Mouse (Mus musculus) embryonic facial prominence, embryonic 13.5 days (tissue): ENCODE measurements around the gene Myadm. TPM values are rescaled to one million over a fixed set of nuclear protein-coding genes. Genes with fewer than 3 reads are reported as not detected.
A peak's percentile ranks its signal among the peaks of the same experiment; 100 is the strongest.
"Not testable (repeated sequence)": the region's sequence is repeated elsewhere in the genome, so short reads cannot be mapped to it uniquely, and the experiment has no call there.

Experiments
- ATAC-seq: fragments of 200-750 bp; cut with Nextera tagmentation; 2 replicates; pipeline ENCODE4 v1.8.0; 2017; ENCODE audit warnings: low read depth; ENCODE audit not compliant: insufficient number of reproducible peaks, insufficient read depth, low FRiP score, low TSS enrichment
- H3K27ac ChIP-seq: fragments of 300-500 bp; sonication (generic); 2 replicates; pipeline ENCODE4 v1.5.1; 2015; ENCODE audit warnings: moderate library complexity, mild to moderate bottlenecking, inconsistent platforms
- H3K27me3 ChIP-seq: fragments of 300-500 bp; sonication (generic); 2 replicates; pipeline ENCODE4 v1.6.1; 2015; ENCODE audit warnings: mild to moderate bottlenecking, inconsistent platforms
- H3K36me3 ChIP-seq: fragments of 300-500 bp; sonication (generic); 2 replicates; pipeline ENCODE4 v1.6.1; 2015; ENCODE audit warnings: mild to moderate bottlenecking, inconsistent platforms
- H3K4me1 ChIP-seq: fragments of 300-500 bp; sonication (generic); 2 replicates; pipeline ENCODE4 v1.6.1; 2015; ENCODE audit warnings: inconsistent platforms
- H3K4me2 ChIP-seq: fragments of 300-500 bp; sonication (generic); 2 replicates; pipeline ENCODE4 v1.6.1; 2015; ENCODE audit warnings: moderate library complexity, mild to moderate bottlenecking, inconsistent platforms
- H3K4me3 ChIP-seq: fragments of 300-500 bp; sonication (generic); 2 replicates; pipeline ENCODE4 v1.5.1; 2015; ENCODE audit warnings: mild to moderate bottlenecking, inconsistent platforms
- H3K9ac ChIP-seq: fragments of 300-500 bp; sonication (generic); 2 replicates; pipeline ENCODE4 v1.6.1; 2015; ENCODE audit warnings: mild to moderate bottlenecking, inconsistent platforms
- H3K9me3 ChIP-seq: fragments of 300-500 bp; sonication (generic); 2 replicates; pipeline ENCODE4 v1.6.1; 2016; ENCODE audit warnings: inconsistent platforms
- WGBS: fragments of 180-500 bp; shearing (Covaris S2); methylation state at CpG from one replicate; pipeline ENCODE4 v1.1.7; 2015; ENCODE audit warnings: mixed read lengths; 5-methylcytosine and 5-hydroxymethylcytosine counted together
- polyA plus RNA-seq: library from polyadenylated mRNA; unstranded; fragments of >200 nt; fragmentation: Nextera tagmentation; extraction: Ambion mirVana; gene quantifications from 2 replicates; pipeline ENCODE4 v1.2.1, GENCODE M21; 2015

Myadm gene
- polyA plus RNA-seq, 1 experiment from 2014 or later: 43.3 TPM

GRCm38 (mm10) chr7:3291764-3292163 lies 2.9 kb downstream of the Myadm start:
- Histone ChIP-seq H3K4me2 (peak overlapping the region; percentile 75), H3K9ac (no peak overlapping the region)
- 65% methylated on average over 3 of the region's 3 CpGs for WGBS

GRCm38 (mm10) chr7:3292271-3292670 lies 3.4 kb downstream of the Myadm start:
- H3K9ac ChIP-seq, H3K27me3 ChIP-seq, H3K9me3 ChIP-seq, ATAC-seq: not testable (repeated sequence)
- H3K4me2 ChIP-seq: peak overlapping the region; percentile 75
- H3K4me3 ChIP-seq: peak overlapping the region; percentile 43
- H3K27ac ChIP-seq: peak overlapping the region; percentile 68; the same call in 1 of the 2 replicates
- peaks cover 45% of the 10 kb centered on the region for H3K4me1 ChIP-seq
- peaks cover 20% of the 10 kb centered on the region for H3K36me3 ChIP-seq
- 77% methylated on average over 12 of the region's 12 CpGs for WGBS

More at GRCm38 (mm10) chr7:3291764-3292163, 2.9 kb downstream of the Myadm start:
- Histone ChIP-seq H3K4me3 (no peak overlapping the region), H3K27me3 (no peaks in the 10 kb centered on the region), H3K27ac (peak overlapping the region; percentile 68; the same call in 1 of the 2 replicates), H3K4me1 (peaks cover 45% of the 10 kb centered on the region), H3K9me3 (no peaks in the 10 kb centered on the region), H3K36me3 (peaks cover 15% of the 10 kb centered on the region)
- ATAC-seq: no peak

- Histone ChIP-seq H3K4me2 (peak overlapping the region; percentile 75), H3K9me3 (no peaks in the 10 kb centered on the region), H3K4me1 (peaks cover 45% of the 10 kb centered on the region), H3K4me3 (peak overlapping the region; percentile 43), H3K9ac (peak overlapping the region; percentile 73), H3K27me3 (no peaks in the 10 kb centered on the region), H3K36me3 (peaks cover 25% of the 10 kb centered on the region), H3K27ac (peak overlapping the region; percentile 66)
- 2% methylated on average over 14 of the region's 14 CpGs for WGBS
- peak; percentile 45; the same call in 1 of the 2 replicates for ATAC-seq
Measured at GRCm38 (mm10) chr7:3292791-3293190, 3.9 kb downstream of the Myadm start.

GRCm38 (mm10) chr7:3294794-3295193 lies 5.9 kb downstream of the Myadm start:
- no peaks in the 10 kb centered on the region for H3K9me3 ChIP-seq
- H3K9ac ChIP-seq: no peak overlapping the region
- peaks cover 38% of the 10 kb centered on the region for H3K4me1 ChIP-seq
- 0 out of 2 replicates have a peak, but pooled peaks cover 1% of the 10 kb centered on the region for H3K27me3 ChIP-seq
- H3K4me3 ChIP-seq: no peak overlapping the region
- WGBS: 90% methylated on average over 1 of the region's 1 CpGs
- H3K4me2 ChIP-seq: no peak overlapping the region
- ATAC-seq: no peak
- no peak overlapping the region for H3K27ac ChIP-seq
- peaks cover 37% of the 10 kb centered on the region for H3K36me3 ChIP-seq

- peaks cover 39% of the 10 kb centered on the region for H3K36me3 ChIP-seq
Measured at GRCm38 (mm10) chr7:3295321-3296110, 6.6 kb downstream of the Myadm start.

GRCm38 (mm10) chr7:3296711-3297110 lies 7.8 kb downstream of the Myadm start:
- Histone ChIP-seq H3K4me1 (peaks cover 22% of the 10 kb centered on the region), H3K9ac (no peak overlapping the region), H3K36me3 (peaks cover 39% of the 10 kb centered on the region), H3K4me2 (no peak overlapping the region), H3K9me3 (no peaks in the 10 kb centered on the region), H3K4me3 (no peak overlapping the region), H3K27ac (no peak overlapping the region), H3K27me3 (peaks cover 20% of the 10 kb centered on the region)
- WGBS: 96% methylated on average over 16 of the region's 16 CpGs
- no peak for ATAC-seq

More at GRCm38 (mm10) chr7:3295321-3296110, 6.6 kb downstream of the Myadm start:
- H3K4me3 ChIP-seq: no peak overlapping the region
- peaks cover 8% of the 10 kb centered on the region; the same call in 1 of the 2 replicates for H3K27me3 ChIP-seq
- no peak for ATAC-seq
- H3K4me1 ChIP-seq: peaks cover 31% of the 10 kb centered on the region
- H3K9ac ChIP-seq: no peak overlapping the region
- WGBS: 90% methylated on average over 5 of the region's 5 CpGs
- H3K4me2 ChIP-seq: no peak overlapping the region
- no peaks in the 10 kb centered on the region for H3K9me3 ChIP-seq
- no peak overlapping the region for H3K27ac ChIP-seq

GRCm38 (mm10) chr7:3299941-3300617 lies 11.2 kb downstream of the Myadm start:
- WGBS: 55% methylated on average over 7 of the region's 7 CpGs
- Histone ChIP-seq H3K9me3 (no peaks in the 10 kb centered on the region), H3K27me3 (peaks cover 54% of the 10 kb centered on the region), H3K36me3 (peaks cover 28% of the 10 kb centered on the region), H3K4me2 (no peak overlapping the region), H3K27ac (no peak overlapping the region), H3K4me3 (no peak overlapping the region), H3K9ac (no peak overlapping the region), H3K4me1 (peaks cover 31% of the 10 kb centered on the region)
- no peak for ATAC-seq

GRCm38 (mm10) chr7:3300891-3301627 lies 12.2 kb downstream of the Myadm start:
- Histone ChIP-seq H3K27me3 (peaks cover 63% of the 10 kb centered on the region), H3K36me3 (peaks cover 27% of the 10 kb centered on the region), H3K4me3 (no peak overlapping the region), H3K4me2 (no peak overlapping the region), H3K9me3 (no peaks in the 10 kb centered on the region), H3K9ac (no peak overlapping the region), H3K27ac (no peak overlapping the region), H3K4me1 (peaks cover 31% of the 10 kb centered on the region)
- 71% methylated on average over 8 of the region's 8 CpGs for WGBS
- no peak for ATAC-seq

GRCm38 (mm10) chr7:3301628-3302555 lies 13.0 kb downstream of the Myadm start:
- H3K9me3 ChIP-seq: no peaks in the 10 kb centered on the region
- peaks cover 69% of the 10 kb centered on the region for H3K27me3 ChIP-seq
- WGBS: 6% methylated on average over 33 of the region's 33 CpGs
- peak overlapping the region; percentile 36 for H3K4me3 ChIP-seq
- H3K4me1 ChIP-seq: peaks cover 31% of the 10 kb centered on the region
- H3K4me2 ChIP-seq: peak overlapping the region; percentile 60
- peaks cover 23% of the 10 kb centered on the region for H3K36me3 ChIP-seq
- H3K27ac ChIP-seq: no peak overlapping the region
- peak overlapping the region; percentile 59 for H3K9ac ChIP-seq
- no peak for ATAC-seq

- Histone ChIP-seq H3K27me3 (peaks cover 74% of the 10 kb centered on the region), H3K4me1 (peaks cover 31% of the 10 kb centered on the region), H3K4me2 (peak overlapping the region; percentile 60), H3K36me3 (peaks cover 14% of the 10 kb centered on the region), H3K9me3 (no peaks in the 10 kb centered on the region), H3K27ac (no peak overlapping the region), H3K4me3 (peak overlapping the region; percentile 36), H3K9ac (peak overlapping the region; percentile 59; the same call in 1 of the 2 replicates)
- no peak for ATAC-seq
- WGBS: 2% methylated on average over 16 of the region's 16 CpGs
Measured at GRCm38 (mm10) chr7:3302556-3303275, 13.8 kb downstream of the Myadm start.
